Mouse (Mus musculus) hindbrain, embryonic 12.5 days (tissue): Measurements from ENCODE around the gene Eml4. TPM values are rescaled to one million over a fixed set of nuclear protein-coding genes. Genes with fewer than 3 reads are reported as not detected.

ENCODE experiments used
- ATAC-seq: fragments of 200-750 bp; cut with Nextera tagmentation; 2 replicates; pipeline ENCODE4 v1.8.0; 2017; ENCODE audit warnings: moderate TSS enrichment; ENCODE audit not compliant: low FRiP score
- H3K27ac ChIP-seq: fragments of 300-500 bp; sonication (generic); 2 replicates; pipeline ENCODE4 v1.5.1; 2016; ENCODE audit warnings: mild to moderate bottlenecking
- H3K27me3 ChIP-seq: fragments of 300-500 bp; sonication (generic); 2 replicates; pipeline ENCODE4 v1.6.1; 2016; ENCODE audit warnings: mild to moderate bottlenecking
- H3K36me3 ChIP-seq: fragments of 300-500 bp; sonication (generic); 2 replicates; pipeline ENCODE4 v1.6.1; 2016; ENCODE audit warnings: mild to moderate bottlenecking
- H3K4me1 ChIP-seq: fragments of 300-500 bp; sonication (generic); 2 replicates; pipeline ENCODE4 v1.6.1; 2016
- H3K4me2 ChIP-seq: fragments of 300-500 bp; sonication (generic); replicated peaks from 2 replicates; pipeline ENCODE4 v1.6.1; 2016; ENCODE audit warnings: mild to moderate bottlenecking
- H3K4me3 ChIP-seq: fragments of 300-500 bp; sonication (generic); 2 replicates; pipeline ENCODE4 v1.5.1; 2016; ENCODE audit warnings: mild to moderate bottlenecking
- H3K9ac ChIP-seq: fragments of 300-500 bp; sonication (generic); 2 replicates; pipeline ENCODE4 v1.6.1; 2016; ENCODE audit warnings: mild to moderate bottlenecking, moderate library complexity
- H3K9me3 ChIP-seq: fragments of 300-500 bp; sonication (generic); replicated peaks from 2 replicates; pipeline ENCODE4 v1.6.1; 2016; ENCODE audit warnings: mild to moderate bottlenecking
- WGBS: fragments of 180-500 bp; shearing (Covaris S2); methylation state at CpG from one replicate; pipeline ENCODE4 v1.1.7; 2016; 5-methylcytosine and 5-hydroxymethylcytosine counted together
- polyA plus RNA-seq: library from polyadenylated mRNA; unstranded; fragments of >200 nt; fragmentation: Nextera tagmentation; extraction: Ambion mirVana; gene quantifications from 2 replicates; pipeline ENCODE4 v1.2.1, GENCODE M21; 2016

Gene Eml4
- polyA plus RNA-seq, 1 experiment from 2014 or later = 57.9 TPM

GRCm38 (mm10) chr17:83430607-83431006 is 79.9 kb downstream of the Eml4 start:
- no peak for ATAC-seq
- WGBS = 82% methylated on average over 4 of the region's 4 CpGs
- no peaks in the 10 kb centered on the region for H3K9me3 ChIP-seq
- no peak overlapping the region for H3K9ac ChIP-seq
- no peaks in the 10 kb centered on the region for H3K4me1 ChIP-seq
- H3K27ac ChIP-seq = no peak overlapping the region
- H3K36me3 ChIP-seq = peaks cover 15% of the 10 kb centered on the region
- H3K4me2 ChIP-seq = no peak overlapping the region
- H3K4me3 ChIP-seq = no peak overlapping the region
- H3K27me3 ChIP-seq = no peaks in the 10 kb centered on the region

DNA sequence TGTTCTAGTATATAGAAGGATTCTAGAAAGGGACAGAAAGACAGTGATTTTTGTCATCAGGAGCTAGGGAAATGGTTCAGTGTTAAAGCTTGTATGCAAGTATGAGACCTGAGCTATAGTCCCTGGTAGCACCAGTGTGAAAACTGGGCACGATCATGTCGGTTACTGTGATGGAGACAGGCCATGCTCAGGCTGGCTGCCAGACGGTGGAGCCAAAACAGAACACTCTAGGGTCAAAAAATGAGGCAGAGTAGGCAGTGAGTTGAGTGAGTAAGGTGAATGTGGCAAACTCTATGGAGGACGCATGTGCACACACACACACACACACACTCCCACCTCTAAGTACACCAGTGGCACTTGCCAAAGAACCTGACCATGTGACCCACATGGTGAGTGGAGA is 92.7 kb downstream of the Eml4 start:
- H3K27ac ChIP-seq = no peak overlapping the region
- WGBS = 94% methylated on average over 4 of the region's 4 CpGs
- no peak for ATAC-seq
- no peak overlapping the region for H3K9ac ChIP-seq
- no peak overlapping the region for H3K4me3 ChIP-seq
- no peaks in the 10 kb centered on the region for H3K9me3 ChIP-seq
- H3K27me3 ChIP-seq = no peaks in the 10 kb centered on the region
- H3K4me2 ChIP-seq = no peak overlapping the region
- H3K36me3 ChIP-seq = peaks cover 17% of the 10 kb centered on the region
- H3K4me1 ChIP-seq = no peaks in the 10 kb centered on the region

- 88% methylated on average over 2 of the region's 2 CpGs for WGBS
- H3K9me3 ChIP-seq = no peaks in the 10 kb centered on the region
- ATAC-seq = no peak
These were observed 98.9 kb downstream of the Eml4 start for GRCm38 (mm10) chr17:83449583-83449982.

GRCm38 (mm10) chr17:83451367-83451766 is 100.6 kb downstream of the Eml4 start:
- Histone ChIP-seq H3K36me3 (peaks cover 55% of the 10 kb centered on the region), H3K9ac (no peak overlapping the region), H3K27me3 (no peaks in the 10 kb centered on the region), H3K4me3 (no peak overlapping the region), H3K27ac (no peak overlapping the region), H3K9me3 (no peaks in the 10 kb centered on the region), H3K4me1 (no peaks in the 10 kb centered on the region), H3K4me2 (no peak overlapping the region)
- no peak for ATAC-seq
- 93% methylated on average over 8 of the region's 8 CpGs for WGBS

More at GRCm38 (mm10) chr17:83449583-83449982, 98.9 kb downstream of the Eml4 start:
- Histone ChIP-seq H3K36me3 (peaks cover 44% of the 10 kb centered on the region), H3K27ac (no peak overlapping the region), H3K4me3 (no peak overlapping the region), H3K9ac (no peak overlapping the region), H3K27me3 (no peaks in the 10 kb centered on the region), H3K4me1 (no peaks in the 10 kb centered on the region), H3K4me2 (no peak overlapping the region)

GRCm38 (mm10) chr17:83451796-83452195 is 101.1 kb downstream of the Eml4 start:
- Histone ChIP-seq H3K27ac (no peak overlapping the region), H3K4me2 (no peak overlapping the region), H3K4me1 (no peaks in the 10 kb centered on the region), H3K36me3 (peaks cover 57% of the 10 kb centered on the region), H3K9ac (no peak overlapping the region), H3K9me3 (no peaks in the 10 kb centered on the region), H3K4me3 (no peak overlapping the region), H3K27me3 (no peaks in the 10 kb centered on the region)
- WGBS = over 99% methylated on average over 3 of the region's 3 CpGs
- ATAC-seq = no peak

DNA sequence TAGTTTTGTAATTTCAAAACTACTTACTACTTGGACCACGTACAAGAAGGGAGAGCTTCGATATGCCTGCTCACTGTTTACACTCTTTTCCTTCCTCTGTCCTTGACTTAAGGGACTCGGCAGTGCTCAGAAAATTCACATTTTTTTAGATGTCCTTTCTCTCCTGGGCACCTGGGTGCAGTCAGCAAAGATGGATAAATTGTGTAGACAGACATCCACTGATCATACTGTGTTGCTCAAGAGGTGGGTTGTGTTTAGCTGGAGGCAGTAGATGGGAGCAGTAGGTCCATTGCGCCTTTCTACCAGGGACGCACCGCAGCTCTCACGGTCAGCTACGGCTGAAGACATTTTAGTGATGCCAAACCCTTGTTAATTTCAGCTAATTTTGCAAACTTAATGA is 101.7 kb downstream of the Eml4 start:
- Histone ChIP-seq H3K4me1 (no peaks in the 10 kb centered on the region), H3K4me2 (no peak overlapping the region), H3K27ac (no peak overlapping the region), H3K4me3 (no peak overlapping the region), H3K27me3 (no peaks in the 10 kb centered on the region), H3K36me3 (peaks cover 64% of the 10 kb centered on the region), H3K9me3 (no peaks in the 10 kb centered on the region), H3K9ac (no peak overlapping the region)
- ATAC-seq = no peak
- WGBS = 96% methylated on average over 8 of the region's 8 CpGs

- H3K27ac ChIP-seq = no peak overlapping the region
- WGBS = 84% methylated on average over 5 of the region's 5 CpGs
- no peak overlapping the region for H3K4me3 ChIP-seq
- no peaks in the 10 kb centered on the region for H3K27me3 ChIP-seq
- H3K9ac ChIP-seq = no peak overlapping the region
- H3K4me2 ChIP-seq = no peak overlapping the region
- no peaks in the 10 kb centered on the region for H3K4me1 ChIP-seq
- no peak for ATAC-seq
- H3K36me3 ChIP-seq = peaks cover 67% of the 10 kb centered on the region
- H3K9me3 ChIP-seq = no peaks in the 10 kb centered on the region
These were observed 102.9 kb downstream of the Eml4 start for GRCm38 (mm10) chr17:83453587-83453986.

DNA sequence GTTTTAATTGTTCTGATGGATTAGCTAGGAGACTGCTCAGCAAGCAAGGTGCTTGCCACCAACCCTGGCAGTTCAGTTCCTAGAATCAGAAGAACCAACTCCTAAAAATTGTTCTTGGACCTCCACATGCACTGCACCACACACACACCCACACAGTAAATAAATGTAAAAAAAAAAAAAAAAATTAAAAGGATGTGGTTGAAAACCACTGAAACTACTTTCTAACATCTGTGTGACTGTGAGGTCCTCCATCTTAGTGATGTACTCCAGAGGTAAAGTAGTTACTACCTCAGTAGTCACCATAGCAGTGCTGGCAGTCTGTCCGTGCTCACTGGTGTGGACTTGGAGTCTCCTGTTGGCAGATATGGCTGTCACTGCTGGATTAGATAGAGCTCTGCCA is 106.5 kb downstream of the Eml4 start:
- H3K4me1 ChIP-seq = no peaks in the 10 kb centered on the region
- H3K27me3 ChIP-seq = no peaks in the 10 kb centered on the region
- no peak overlapping the region for H3K27ac ChIP-seq
- H3K9ac ChIP-seq = no peak overlapping the region
- no peak overlapping the region for H3K4me3 ChIP-seq
- peaks cover 59% of the 10 kb centered on the region for H3K36me3 ChIP-seq
- WGBS = 100% methylated on average over 1 of the region's 1 CpGs
- H3K4me2 ChIP-seq = no peak overlapping the region
- ATAC-seq = no peak
- H3K9me3 ChIP-seq = no peaks in the 10 kb centered on the region

DNA sequence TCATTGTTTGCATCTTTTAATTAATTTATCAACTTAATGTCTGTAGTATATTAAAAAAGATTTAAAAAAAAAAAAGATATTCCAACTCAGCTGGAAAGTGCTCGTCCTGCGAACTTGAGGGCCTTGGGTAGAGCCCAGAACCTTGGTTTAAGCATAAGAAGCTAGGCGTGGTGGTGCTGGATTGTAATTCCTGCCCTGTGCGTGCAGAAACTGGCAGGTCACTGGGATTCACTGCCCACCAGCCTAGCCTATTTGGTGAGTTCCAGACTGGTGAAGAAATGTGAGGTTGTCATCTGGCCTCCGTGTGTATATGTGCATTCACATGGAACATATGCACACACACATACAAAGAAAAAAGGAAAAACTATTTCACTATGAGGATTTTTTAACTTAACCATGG is 115.2 kb downstream of the Eml4 start:
- Histone ChIP-seq H3K27me3 (no peaks in the 10 kb centered on the region), H3K9me3 (no peaks in the 10 kb centered on the region), H3K4me2 (no peak overlapping the region), H3K4me1 (no peaks in the 10 kb centered on the region), H3K27ac (no peak overlapping the region), H3K4me3 (no peak overlapping the region), H3K9ac (no peak overlapping the region), H3K36me3 (peaks cover 31% of the 10 kb centered on the region)
- ATAC-seq = no peak
- WGBS = 95% methylated on average over 5 of the region's 5 CpGs

- ATAC-seq = peak; percentile 54; the same call in 1 of the 2 replicates
- Histone ChIP-seq H3K4me2 (no peak overlapping the region), H3K27ac (no peak overlapping the region), H3K9me3 (no peaks in the 10 kb centered on the region), H3K36me3 (peaks cover 25% of the 10 kb centered on the region), H3K9ac (no peak overlapping the region), H3K27me3 (no peaks in the 10 kb centered on the region), H3K4me3 (no peak overlapping the region), H3K4me1 (no peaks in the 10 kb centered on the region)
- WGBS = 66% methylated on average over 6 of the region's 6 CpGs
These were observed 116.0 kb downstream of the Eml4 start for GRCm38 (mm10) chr17:83466697-83467251.

- Histone ChIP-seq H3K4me1 (no peaks in the 10 kb centered on the region), H3K9ac (no peak overlapping the region), H3K27me3 (no peaks in the 10 kb centered on the region), H3K9me3 (no peaks in the 10 kb centered on the region), H3K36me3 (peaks cover 30% of the 10 kb centered on the region), H3K4me2 (no peak overlapping the region), H3K4me3 (no peak overlapping the region), H3K27ac (no peak overlapping the region)
- ATAC-seq = no peak
- WGBS = 93% methylated on average over 2 of the region's 2 CpGs
These were observed 118.9 kb downstream of the Eml4 start for GRCm38 (mm10) chr17:83469586-83469985.

- H3K27me3 ChIP-seq = no peaks in the 10 kb centered on the region
- H3K4me2 ChIP-seq = no peak overlapping the region
- no peaks in the 10 kb centered on the region for H3K4me1 ChIP-seq
- no peaks in the 10 kb centered on the region for H3K9me3 ChIP-seq
- no peak overlapping the region for H3K4me3 ChIP-seq
- peaks cover 79% of the 10 kb centered on the region for H3K36me3 ChIP-seq
- ATAC-seq = no peak
- H3K27ac ChIP-seq = no peak overlapping the region
- 0 out of 2 replicates have a peak overlapping the region, but pooled peaks have one; percentile 14 for H3K9ac ChIP-seq
- WGBS = 95% methylated on average over 12 of the region's 12 CpGs
These were observed 126.4 kb downstream of the Eml4 start for GRCm38 (mm10) chr17:83477089-83477488.

DNA sequence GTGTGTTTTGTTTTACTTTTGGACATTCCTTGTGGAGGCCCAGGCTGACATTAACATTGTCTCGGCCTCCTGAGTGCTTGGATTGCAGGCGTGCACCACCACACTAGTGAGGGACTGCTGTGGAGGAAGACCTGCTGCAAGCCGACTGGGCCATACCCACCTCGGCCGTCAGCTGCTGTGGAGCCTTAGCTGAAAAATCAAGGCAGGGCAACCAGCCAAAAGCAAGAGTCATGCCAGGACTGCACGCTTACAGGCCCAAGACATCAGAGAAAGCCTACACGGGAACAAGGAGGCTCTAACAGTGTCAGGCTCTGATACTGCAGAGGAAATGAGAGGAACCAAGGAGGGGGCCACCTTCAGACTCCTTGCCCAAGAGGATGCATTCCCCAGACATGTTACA is 130.8 kb downstream of the Eml4 start:
- Histone ChIP-seq H3K4me2 (no peak overlapping the region), H3K27ac (no peak overlapping the region), H3K27me3 (no peaks in the 10 kb centered on the region), H3K9me3 (no peaks in the 10 kb centered on the region), H3K4me3 (no peak overlapping the region), H3K36me3 (peaks cover 46% of the 10 kb centered on the region), H3K4me1 (no peaks in the 10 kb centered on the region; the same call in 1 of the 2 replicates), H3K9ac (no peak overlapping the region)
- 90% methylated on average over 7 of the region's 7 CpGs for WGBS
- ATAC-seq = no peak
